Mouse (Mus musculus) olfactory bulb, adult 2 months (tissue): ENCODE measurements at regions not wholly inside any gene's neighbourhood (a gene's known extent, or its start where the extent isn't known, plus 50 kb on each side); places are given as distances from the start of the nearest gene placed in this dataset.

Experiments
- H3K27ac ChIP-seq: fragments of 200-500 bp; 2 replicates; pipeline ENCODE4 v1.5.1; 2012; ENCODE audit warnings: low read depth, low read length; ENCODE audit not compliant: insufficient read depth
- H3K4me1 ChIP-seq: fragments of 200-500 bp; 2 replicates; pipeline ENCODE4 v1.6.1; 2012; ENCODE audit warnings: low read length; ENCODE audit not compliant: control insufficient read depth, insufficient read depth
- H3K4me3 ChIP-seq: fragments of 200-500 bp; 2 replicates; pipeline ENCODE4 v1.5.1; 2012; ENCODE audit warnings: mild to moderate bottlenecking, low read depth, low read length, moderate library complexity; ENCODE audit not compliant: insufficient read depth
- CTCF ChIP-seq: fragments of 200-500 bp; IDR thresholded peaks from 2 replicates; pipeline ENCODE4 v1.5.1; 2012; ENCODE audit warnings: low read depth, mild to moderate bottlenecking, low read length, moderate library complexity; ENCODE audit not compliant: insufficient read depth
- POLR2A ChIP-seq: fragments of 200-500 bp; IDR thresholded peaks from 2 replicates; pipeline ENCODE4 v1.6.1; 2012; ENCODE audit warnings: mild to moderate bottlenecking, low read depth, low read length, moderate library complexity; ENCODE audit not compliant: insufficient read depth
- WGBS: fragments of 180-500 bp; shearing (Covaris S2); methylation state at CpG from one replicate; pipeline ENCODE4 v1.1.7; 2018; 5-methylcytosine and 5-hydroxymethylcytosine counted together

- WGBS = 83% methylated on average over 1 of the region's 1 CpGs
- TF ChIP-seq CTCF (no peak), POLR2A (no peak)
- no peak overlapping the region for H3K4me3 ChIP-seq
These were observed 65.0 kb upstream of the Cldn5 start for GRCm38 (mm10) chr16:18711637-18712125.

GRCm38 (mm10) chr16:18713017-18713416, 63.6 kb upstream of the Cldn5 start:
- no peak overlapping the region for H3K4me3 ChIP-seq
- TF ChIP-seq POLR2A (no peak), CTCF (no peak)
- no peak overlapping the region for H3K27ac ChIP-seq
- no peaks in the 10 kb centered on the region for H3K4me1 ChIP-seq
- 72% methylated on average over 5 of the region's 5 CpGs for WGBS

More at GRCm38 (mm10) chr16:18711637-18712125, 65.0 kb upstream of the Cldn5 start:
- H3K4me1 ChIP-seq = no peaks in the 10 kb centered on the region
- H3K27ac ChIP-seq = no peak overlapping the region

GRCm38 (mm10) chr16:18715381-18715780, 61.3 kb upstream of the Cldn5 start:
- WGBS = 75% methylated on average over 3 of the region's 3 CpGs
- no peaks in the 10 kb centered on the region for H3K4me1 ChIP-seq
- TF ChIP-seq CTCF = no peak
- no peak for TF ChIP-seq POLR2A
- H3K4me3 ChIP-seq = no peak overlapping the region
- no peak overlapping the region for H3K27ac ChIP-seq

- 70% methylated on average over 2 of the region's 2 CpGs for WGBS
- no peak overlapping the region for H3K27ac ChIP-seq
These were observed 58.6 kb upstream of the Cldn5 start for GRCm38 (mm10) chr16:18718040-18718439.

GRCm38 (mm10) chr16:18720433-18721233, 56.0 kb upstream of the Cldn5 start:
- WGBS = 57% methylated on average over 13 of the region's 13 CpGs
- Histone ChIP-seq H3K4me1 (no peaks in the 10 kb centered on the region), H3K27ac (no peak overlapping the region), H3K4me3 (no peak overlapping the region)
- TF ChIP-seq CTCF = no peak
- no peak for TF ChIP-seq POLR2A

More at GRCm38 (mm10) chr16:18718040-18718439, 58.6 kb upstream of the Cldn5 start:
- no peak overlapping the region for H3K4me3 ChIP-seq
- TF ChIP-seq POLR2A (no peak), CTCF (no peak)
- no peaks in the 10 kb centered on the region for H3K4me1 ChIP-seq

- no peak overlapping the region for H3K4me3 ChIP-seq
- H3K27ac ChIP-seq = no peak overlapping the region
- TF ChIP-seq CTCF (no peak), POLR2A (no peak)
- no peaks in the 10 kb centered on the region for H3K4me1 ChIP-seq
- WGBS = 81% methylated on average over 3 of the region's 3 CpGs
These were observed 53.3 kb upstream of the Cldn5 start for GRCm38 (mm10) chr16:18723186-18723843.

- Histone ChIP-seq H3K4me1 (no peaks in the 10 kb centered on the region), H3K27ac (no peak overlapping the region), H3K4me3 (no peak overlapping the region)
- 49% methylated on average over 3 of the region's 3 CpGs for WGBS
- TF ChIP-seq CTCF (no peak), POLR2A (no peak)
These were observed 52.8 kb upstream of the Cldn5 start for GRCm38 (mm10) chr16:18723874-18724273.

GRCm38 (mm10) chr16:18724706-18725105, 51.9 kb upstream of the Cldn5 start:
- WGBS = 44% methylated on average over 6 of the region's 6 CpGs
- no peak for TF ChIP-seq CTCF
- no peak for TF ChIP-seq POLR2A
- Histone ChIP-seq H3K4me1 (no peaks in the 10 kb centered on the region), H3K4me3 (no peak overlapping the region), H3K27ac (no peak overlapping the region)
